Mouse (Mus musculus): ENCODE results near the gene Gna15.

DNA sequence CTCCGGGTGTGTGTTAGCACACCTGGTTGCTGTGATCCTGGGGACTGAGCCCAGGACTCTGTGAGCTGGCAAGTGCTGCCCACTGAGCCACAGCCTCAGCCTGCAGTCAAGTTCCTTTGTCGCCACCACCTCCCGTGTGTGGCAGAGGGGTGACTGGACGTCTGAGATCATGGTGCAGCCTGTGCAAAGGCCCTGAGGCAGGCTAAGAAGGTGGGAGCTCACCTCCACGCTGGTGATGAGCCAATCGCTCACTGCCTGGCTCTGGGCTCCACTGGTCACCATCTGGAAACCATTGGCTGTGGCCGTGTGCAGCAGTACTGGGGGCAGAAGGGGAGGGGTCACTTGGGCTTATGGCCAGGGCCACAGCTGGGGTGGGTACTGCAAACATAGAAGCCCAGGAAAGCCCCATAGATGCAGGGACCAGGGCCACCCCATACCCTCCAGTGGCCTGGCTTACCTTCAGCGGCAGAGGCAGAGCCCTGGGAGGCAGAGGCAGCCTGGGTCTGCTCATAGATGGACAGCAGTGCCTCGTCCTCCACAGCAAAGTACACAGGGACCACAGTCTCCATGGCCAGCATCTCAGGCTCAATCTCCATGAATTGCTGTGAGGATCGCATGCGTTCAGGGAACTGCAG is 31.3 kb downstream of the Gna15 start:
- TF ChIP-seq POLR2A (IDR thresholded peaks at IDR 0.05; ENCODE audit: insufficient read depth, low read length) (no peak), CTCF (IDR thresholded peaks at IDR 0.05; ENCODE audit: low read depth, low read length) (no peak), EP300 (IDR thresholded peaks at IDR 0.05; ENCODE audit: insufficient read depth, low read depth, low read length) (no peak)

Measured in ES-Bruce4 (cell line).